Mouse (Mus musculus): ENCODE results near the gene Dennd1a. TPM values are rescaled to one million over a fixed set of nuclear protein-coding genes. Genes with fewer than 3 reads are reported as not detected.

Gene Dennd1a
- total and polyA plus RNA-seq, 2 experiments: 13.0 to 14.5 TPM

- Histone ChIP-seq H3K4me1 (ENCODE audit: control insufficient read depth, insufficient read depth, low read length) (no peaks in the 10 kb centered on the region), H3K36me3 (ENCODE audit: control insufficient read depth, insufficient read depth, low read length) (no peaks in the 10 kb centered on the region), H3K4me3 (ENCODE audit: insufficient read depth, low read depth, low read length) (no peak overlapping the region), H3K27ac (replicated peaks; ENCODE audit: insufficient read depth, low read depth, low read length) (no peak overlapping the region), H3K9ac (ENCODE audit: low read depth, low read length) (no peak overlapping the region), H3K79me2 (ENCODE audit: control insufficient read depth, insufficient read depth, low read length) (no peaks in the 10 kb centered on the region), H3K27me3 (ENCODE audit: control insufficient read depth, insufficient read depth, low read length) (no peaks in the 10 kb centered on the region)
- 19% methylated on average over 52 of the region's 52 CpGs for WGBS
- DNase-seq (ENCODE audit: extremely low read depth, low read depth, low spot score): no peak
- TF ChIP-seq POLR2A (IDR thresholded peaks at IDR 0.05; ENCODE audit: extremely low read depth, insufficient read depth, low read length): no peak
- no peak for TF ChIP-seq CTCF (IDR thresholded peaks at IDR 0.05; ENCODE audit: low read depth, low read length)
Measured at GRCm38 (mm10) chr2:37786461-37786860, 500.7 kb downstream of the Dennd1a start.

- H3K79me2 ChIP-seq (ENCODE audit: control insufficient read depth, insufficient read depth, low read length): no peaks in the 10 kb centered on the region
- no peak for TF ChIP-seq CTCF (IDR thresholded peaks at IDR 0.05; ENCODE audit: low read depth, low read length)
- TF ChIP-seq POLR2A (IDR thresholded peaks at IDR 0.05; ENCODE audit: extremely low read depth, insufficient read depth, low read length): no peak
- no peak for DNase-seq (ENCODE audit: extremely low read depth, low read depth, low spot score)
- H3K9ac ChIP-seq (ENCODE audit: low read depth, low read length): no peak overlapping the region
- 0 out of 2 replicates have a peak, but pooled peaks cover 2% of the 10 kb centered on the region for H3K4me1 ChIP-seq (ENCODE audit: control insufficient read depth, insufficient read depth, low read length)
- H3K27ac ChIP-seq (replicated peaks; ENCODE audit: insufficient read depth, low read depth, low read length): no peak overlapping the region
- H3K4me3 ChIP-seq (ENCODE audit: insufficient read depth, low read depth, low read length): no peak overlapping the region
- H3K27me3 ChIP-seq (ENCODE audit: control insufficient read depth, insufficient read depth, low read length): no peaks in the 10 kb centered on the region
- H3K36me3 ChIP-seq (ENCODE audit: control insufficient read depth, insufficient read depth, low read length): no peaks in the 10 kb centered on the region
- WGBS: 75% methylated on average over 5 of the region's 5 CpGs
Measured at GRCm38 (mm10) chr2:37784473-37784872, 502.7 kb downstream of the Dennd1a start.

- 73% methylated on average over 7 of the region's 7 CpGs for WGBS
- Histone ChIP-seq H3K4me3 (ENCODE audit: insufficient read depth, low read depth, low read length) (no peak overlapping the region), H3K27me3 (ENCODE audit: control insufficient read depth, insufficient read depth, low read length) (no peaks in the 10 kb centered on the region), H3K27ac (replicated peaks; ENCODE audit: insufficient read depth, low read depth, low read length) (no peak overlapping the region), H3K9ac (ENCODE audit: low read depth, low read length) (no peak overlapping the region), H3K36me3 (ENCODE audit: control insufficient read depth, insufficient read depth, low read length) (no peaks in the 10 kb centered on the region), H3K79me2 (ENCODE audit: control insufficient read depth, insufficient read depth, low read length) (no peaks in the 10 kb centered on the region), H3K4me1 (ENCODE audit: control insufficient read depth, insufficient read depth, low read length) (0 out of 2 replicates have a peak, but pooled peaks cover 2% of the 10 kb centered on the region)
- no peak for DNase-seq (ENCODE audit: extremely low read depth, low read depth, low spot score)
- TF ChIP-seq POLR2A (IDR thresholded peaks at IDR 0.05; ENCODE audit: extremely low read depth, insufficient read depth, low read length) (no peak), CTCF (IDR thresholded peaks at IDR 0.05; ENCODE audit: low read depth, low read length) (no peak)
Measured at GRCm38 (mm10) chr2:37782002-37782401, 505.2 kb downstream of the Dennd1a start.

GRCm38 (mm10) chr2:37781421-37781820, 505.8 kb downstream of the Dennd1a start:
- Histone ChIP-seq H3K27me3 (ENCODE audit: control insufficient read depth, insufficient read depth, low read length) (no peaks in the 10 kb centered on the region), H3K4me3 (ENCODE audit: insufficient read depth, low read depth, low read length) (no peak overlapping the region), H3K27ac (replicated peaks; ENCODE audit: insufficient read depth, low read depth, low read length) (no peak overlapping the region), H3K36me3 (ENCODE audit: control insufficient read depth, insufficient read depth, low read length) (no peaks in the 10 kb centered on the region), H3K4me1 (ENCODE audit: control insufficient read depth, insufficient read depth, low read length) (0 out of 2 replicates have a peak, but pooled peaks cover 2% of the 10 kb centered on the region), H3K9ac (ENCODE audit: low read depth, low read length) (no peak overlapping the region), H3K79me2 (ENCODE audit: control insufficient read depth, insufficient read depth, low read length) (no peaks in the 10 kb centered on the region)
- 90% methylated on average over 3 of the region's 3 CpGs for WGBS
- no peak for DNase-seq (ENCODE audit: extremely low read depth, low read depth, low spot score)
- no peak for TF ChIP-seq POLR2A (IDR thresholded peaks at IDR 0.05; ENCODE audit: extremely low read depth, insufficient read depth, low read length)
- TF ChIP-seq CTCF (IDR thresholded peaks at IDR 0.05; ENCODE audit: low read depth, low read length): no peak

GRCm38 (mm10) chr2:37780270-37780929, 506.8 kb downstream of the Dennd1a start:
- 15% methylated on average over 14 of the region's 14 CpGs for WGBS
- Histone ChIP-seq H3K9ac (ENCODE audit: low read depth, low read length) (no peak overlapping the region), H3K36me3 (ENCODE audit: control insufficient read depth, insufficient read depth, low read length) (no peaks in the 10 kb centered on the region), H3K4me3 (ENCODE audit: insufficient read depth, low read depth, low read length) (no peak overlapping the region), H3K27ac (replicated peaks; ENCODE audit: insufficient read depth, low read depth, low read length) (no peak overlapping the region), H3K27me3 (ENCODE audit: control insufficient read depth, insufficient read depth, low read length) (0 out of 2 replicates have a peak, but pooled peaks cover 3% of the 10 kb centered on the region), H3K79me2 (ENCODE audit: control insufficient read depth, insufficient read depth, low read length) (no peaks in the 10 kb centered on the region), H3K4me1 (ENCODE audit: control insufficient read depth, insufficient read depth, low read length) (0 out of 2 replicates have a peak, but pooled peaks cover 2% of the 10 kb centered on the region)
- no peak for TF ChIP-seq CTCF (IDR thresholded peaks at IDR 0.05; ENCODE audit: low read depth, low read length)
- no peak for TF ChIP-seq POLR2A (IDR thresholded peaks at IDR 0.05; ENCODE audit: extremely low read depth, insufficient read depth, low read length)
- DNase-seq (ENCODE audit: extremely low read depth, low read depth, low spot score): peak; percentile 19

Data from liver, adult 2 months (tissue).